Mouse (Mus musculus) ES-Bruce4 (cell line): ENCODE measurements around the gene Mcl1.
A peak's percentile ranks its signal among the peaks of the same experiment; 100 is the strongest.

Experiments used
- CTCF ChIP-seq: IDR thresholded peaks from one replicate; pipeline ENCODE4 v1.8.1; 2011; ENCODE audit warnings: low read depth, low read length
- EP300 ChIP-seq: IDR thresholded peaks from 2 replicates; pipeline ENCODE4 v1.6.1; 2011; ENCODE audit warnings: low read depth, low read length; ENCODE audit not compliant: insufficient read depth
- POLR2A ChIP-seq: IDR thresholded peaks from one replicate; pipeline ENCODE4 v1.8.1; 2011; ENCODE audit warnings: low read length; ENCODE audit not compliant: insufficient read depth

- TF ChIP-seq CTCF = no peak
- TF ChIP-seq EP300 = peak; percentile 90
- no peak for TF ChIP-seq POLR2A
These were observed 7.7 kb downstream of the Mcl1 start for GRCm38 (mm10) chr3:95666124-95666844.
